Mouse (Mus musculus) heart, adult 2 months (tissue): ENCODE results near the gene Tmco5. TPM values are rescaled to one million over a fixed set of nuclear protein-coding genes. Genes with fewer than 3 reads are reported as not detected.
A peak's percentile ranks its signal among the peaks of the same experiment; 100 is the strongest.

Experiments
- DNase-seq, 2 experiments: peaks; one replicate each; pipeline ENCODE4 v3.0.0; 2021
- H3K27ac ChIP-seq: fragments of 200-600 bp; 2 replicates; pipeline ENCODE4 v1.8.1; 2022
- H3K27me3 ChIP-seq: fragments of 200-500 bp; 2 replicates; pipeline ENCODE4 v1.6.1; 2012; ENCODE audit warnings: mild to moderate bottlenecking, low read length, inconsistent platforms, mixed read lengths; ENCODE audit not compliant: control insufficient read depth, insufficient read depth
- H3K36me3 ChIP-seq: fragments of 200-500 bp; 2 replicates; pipeline ENCODE4 v1.6.1; 2012; ENCODE audit warnings: low read length, inconsistent platforms; ENCODE audit not compliant: control insufficient read depth, insufficient read depth
- H3K4me1 ChIP-seq: fragments of 200-500 bp; 2 replicates; pipeline ENCODE4 v1.6.1; 2011; ENCODE audit warnings: low read length; ENCODE audit not compliant: control insufficient read depth, insufficient read depth
- H3K4me3 ChIP-seq: fragments of 200-600 bp; 2 replicates; pipeline ENCODE4 v1.8.1; 2022
- H3K79me2 ChIP-seq: fragments of 200-500 bp; replicated peaks from 2 replicates; pipeline ENCODE4 v1.6.1; 2012; ENCODE audit warnings: mild to moderate bottlenecking, inconsistent platforms, low read length, moderate library complexity, mixed read lengths; ENCODE audit not compliant: control insufficient read depth, insufficient read depth
- H3K9ac ChIP-seq: fragments of 200-500 bp; 2 replicates; pipeline ENCODE4 v1.6.1; 2012; ENCODE audit warnings: low read depth, mild to moderate bottlenecking, control low read depth, inconsistent platforms, low read length, mixed read lengths
- CTCF ChIP-seq: fragments of 200-600 bp; IDR thresholded peaks from 2 replicates; pipeline ENCODE4 v1.8.1; 2022; ENCODE audit warnings: antibody characterized with exemption, mild to moderate bottlenecking, moderate library complexity
- EP300 ChIP-seq: fragments of 200-500 bp; IDR thresholded peaks from 2 replicates; pipeline ENCODE4 v1.6.1; 2011; ENCODE audit warnings: low read depth, low read length, control low read depth; ENCODE audit not compliant: insufficient read depth
- POLR2A ChIP-seq: fragments of 200-500 bp; IDR thresholded peaks from 2 replicates; pipeline ENCODE4 v1.6.1; 2011; ENCODE audit warnings: mild to moderate bottlenecking, low read depth, low read length, control low read depth; ENCODE audit not compliant: insufficient read depth
- WGBS: fragments of 180-500 bp; shearing (Covaris S2); methylation state at CpG from one replicate; pipeline ENCODE4 v1.1.7; 2018; 5-methylcytosine and 5-hydroxymethylcytosine counted together
- intact Hi-C: fragments of 180-260 bp; cut with DNase I; formaldehyde crosslinking; loops from one replicate; pipeline ENCODE4 v1.15.1; 2025
- long read RNA-seq: library from polyadenylated mRNA; stranded (forward); transcript quantifications from one replicate; pipeline ENCODE4 v2.0.0, GENCODE M21; 2021
- polyA plus RNA-seq: library from polyadenylated mRNA; depleted of rRNA; stranded (reverse); fragments of >200 nt; gene quantifications from 2 replicates; pipeline ENCODE4 v1.2.3, GENCODE M21; 2012; rRNA removed
- total RNA-seq, 2 experiments: library from RNA; stranded (reverse); gene quantifications; 2 replicates each; pipeline ENCODE4 v1.2.3; 2021

The Tmco5 gene
- total RNA-seq: not detected
- polyA plus RNA-seq: not detected in 2 replicates
- long read RNA-seq: 0 reads

DNA sequence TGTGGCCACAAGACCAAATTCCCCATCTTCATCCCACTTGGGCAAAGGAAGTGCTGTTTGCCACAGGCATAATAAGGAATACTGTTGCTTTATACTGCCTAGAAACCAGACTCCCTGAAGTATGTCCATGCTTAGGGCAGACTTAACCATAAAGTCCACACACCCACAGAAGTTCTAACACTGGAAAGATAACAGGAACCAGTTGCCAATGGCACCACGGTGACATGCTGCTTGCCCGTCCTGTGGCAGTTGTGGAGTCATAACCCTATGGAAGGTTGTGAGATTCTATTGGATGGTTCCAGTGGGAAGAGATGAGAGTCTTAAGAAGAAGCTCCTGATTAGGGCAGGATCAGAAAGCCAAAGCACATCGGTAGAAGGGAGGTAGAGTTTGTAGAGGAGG lies at the start of gene Tmco5:
Tmco5 (plus strand) TSS at position 301 of the 400 bp plus-strand sequence.
- Histone ChIP-seq H3K9ac (no peak within 1 kb of the TSS), H3K27ac (no peak within 1 kb of the TSS), H3K36me3 (no peaks in the 10 kb centered on the region), H3K4me3 (no peak within 1 kb of the TSS), H3K27me3 (no peaks in the 10 kb centered on the region), H3K79me2 (no peaks in the 10 kb centered on the region), H3K4me1 (no peaks in the 10 kb centered on the region)
- no peak for DNase-seq
- intact Hi-C loops: no loop called here
- no peak for TF ChIP-seq POLR2A
- no peak for TF ChIP-seq CTCF
- no peak for TF ChIP-seq EP300
- 83% methylated on average over 3 of the region's 3 CpGs for WGBS

DNA sequence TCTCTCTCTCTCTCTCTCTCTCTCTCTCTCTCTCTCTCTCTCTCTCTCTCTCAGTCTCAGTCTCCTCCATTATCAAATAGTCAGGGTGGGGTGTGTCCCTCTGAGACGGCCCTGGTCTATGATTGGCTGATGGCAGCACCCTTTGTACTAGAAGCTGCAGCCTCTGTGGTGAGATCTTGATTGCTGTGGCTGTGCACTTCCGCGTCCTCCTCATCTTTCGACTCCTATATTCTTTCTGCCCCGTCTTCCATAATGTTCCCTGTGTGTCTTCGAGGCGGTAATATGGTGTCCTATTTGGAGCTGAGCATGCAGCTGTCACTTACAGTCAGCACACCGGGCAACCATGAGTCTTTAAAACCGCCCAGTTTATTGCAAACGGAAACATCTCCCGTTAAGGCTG lies 46.6 kb upstream of the Tmco5 start:
- no peak overlapping the region for H3K9ac ChIP-seq
- no peak overlapping the region for H3K4me3 ChIP-seq
- no peaks in the 10 kb centered on the region for H3K27me3 ChIP-seq
- intact Hi-C loops: no loop called here
- TF ChIP-seq EP300: no peak
- no peak for TF ChIP-seq CTCF
- no peak for TF ChIP-seq POLR2A
- WGBS: 71% methylated on average over 11 of the region's 11 CpGs
- no peaks in the 10 kb centered on the region for H3K79me2 ChIP-seq
- H3K4me1 ChIP-seq: no peaks in the 10 kb centered on the region
- no peak for DNase-seq
- H3K27ac ChIP-seq: no peak overlapping the region
- H3K36me3 ChIP-seq: no peaks in the 10 kb centered on the region

DNA sequence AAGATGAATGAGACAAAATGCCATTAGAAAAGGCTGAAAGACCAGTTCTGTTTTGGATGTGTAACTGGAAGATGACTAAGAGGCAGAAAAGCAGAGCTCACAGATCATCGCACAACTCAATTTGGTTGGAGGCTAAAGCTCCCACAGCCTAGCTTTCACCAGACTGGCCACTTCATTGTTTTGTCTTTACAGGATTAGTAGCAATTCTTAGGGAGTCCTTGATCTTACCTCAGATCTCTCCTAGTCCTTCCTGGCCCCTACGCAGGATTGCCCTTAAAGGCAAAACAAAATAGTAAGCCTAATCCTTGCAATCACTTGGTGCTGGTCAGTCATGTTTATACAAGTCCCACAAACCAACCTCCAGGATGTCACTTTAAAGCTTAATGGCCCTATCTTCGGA lies 40.7 kb upstream of the Tmco5 start:
- DNase-seq: no peak
- no peak overlapping the region for H3K4me3 ChIP-seq
- no peaks in the 10 kb centered on the region for H3K79me2 ChIP-seq
- WGBS: 53% methylated on average over 3 of the region's 3 CpGs
- H3K4me1 ChIP-seq: no peaks in the 10 kb centered on the region
- H3K27ac ChIP-seq: no peak overlapping the region
- intact Hi-C loops: loop anchor here (5.0 kb wide), 1 partner anchor 61 kb away; no protein-coding TSS in a partner anchor
- H3K9ac ChIP-seq: no peak overlapping the region
- H3K36me3 ChIP-seq: no peaks in the 10 kb centered on the region
- H3K27me3 ChIP-seq: no peaks in the 10 kb centered on the region
- TF ChIP-seq CTCF (no peak), EP300 (no peak), POLR2A (no peak)

DNA sequence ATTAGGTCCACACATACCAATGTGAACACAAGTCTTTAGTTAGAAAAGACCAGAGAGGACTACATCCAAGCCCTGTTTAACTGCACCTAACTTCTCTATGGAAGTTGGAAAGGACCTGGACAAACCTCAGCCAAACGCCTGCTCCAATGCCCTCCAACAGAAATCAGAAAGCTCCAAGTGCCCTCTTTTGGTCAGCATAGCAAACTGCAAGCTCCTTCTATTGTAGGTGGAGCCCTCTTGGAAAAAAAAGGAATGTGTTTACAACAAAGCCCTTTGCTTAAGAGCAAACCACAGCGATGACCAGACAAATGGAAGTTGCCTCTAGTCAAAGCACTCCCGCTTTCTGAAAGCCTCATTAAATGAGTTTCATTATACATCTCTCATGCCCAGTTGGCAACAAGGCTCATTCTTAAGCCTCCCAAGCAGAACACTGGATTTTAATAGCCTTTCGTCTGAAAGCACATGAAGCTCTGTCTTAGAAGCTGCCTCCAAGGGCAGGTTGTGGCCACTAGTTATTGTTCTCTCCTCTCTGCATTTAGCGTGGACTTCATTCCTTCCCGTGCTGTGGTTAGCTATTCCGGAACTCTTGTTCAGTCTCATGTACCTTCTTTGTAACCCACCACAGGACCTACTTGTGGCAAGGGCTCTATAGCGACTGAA lies 39.8 kb upstream of the Tmco5 start:
- TF ChIP-seq EP300 (0 out of 2 replicates have a peak, but pooled peaks have one; percentile 17), POLR2A (no peak), CTCF (peak; percentile 80)
- Histone ChIP-seq H3K27ac (no peak overlapping the region), H3K79me2 (no peaks in the 10 kb centered on the region), H3K27me3 (no peaks in the 10 kb centered on the region), H3K4me1 (no peaks in the 10 kb centered on the region), H3K4me3 (no peak overlapping the region), H3K36me3 (no peaks in the 10 kb centered on the region), H3K9ac (no peak overlapping the region)
- intact Hi-C loops: loop anchor here (5.0 kb wide), 1 partner anchor 61 kb away; no protein-coding TSS in a partner anchor
- 46% methylated on average over 8 of the region's 8 CpGs for WGBS
- DNase-seq: peak in 1 of 2 experiments; percentile 8

DNA sequence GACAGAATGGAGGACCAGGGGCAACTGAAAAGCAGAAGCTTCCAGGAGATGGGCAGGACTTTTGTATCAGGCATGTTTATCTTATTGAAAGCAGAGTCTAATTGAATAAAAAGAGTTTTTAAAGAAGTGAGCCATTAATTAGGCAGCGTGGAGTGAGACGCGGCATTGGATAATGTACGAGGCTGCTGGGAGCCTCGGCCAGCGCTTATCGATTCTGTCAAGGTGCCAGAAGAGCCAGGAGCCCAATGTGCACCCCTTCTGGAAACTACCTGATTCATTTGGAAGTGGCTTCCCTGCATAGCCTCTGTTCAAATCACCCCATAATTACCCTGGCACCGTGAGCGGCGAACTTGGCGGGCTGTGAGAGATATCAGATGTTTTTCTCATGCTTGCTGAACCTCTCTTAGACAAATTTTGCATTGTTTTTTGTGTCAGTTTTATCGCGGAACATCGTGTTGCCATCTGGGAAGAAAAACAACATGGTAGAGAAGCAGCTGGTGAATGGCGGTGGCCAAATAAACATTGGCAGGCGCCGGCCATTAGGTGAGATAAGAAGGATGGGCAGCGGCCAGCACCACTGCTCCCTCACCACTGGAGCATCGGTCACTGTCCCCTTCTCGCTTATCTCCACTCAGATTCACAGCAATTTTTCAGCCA lies 28.4 kb upstream of the Tmco5 start:
- DNase-seq: no peak
- no peaks in the 10 kb centered on the region for H3K36me3 ChIP-seq
- no peak overlapping the region for H3K4me3 ChIP-seq
- no peaks in the 10 kb centered on the region for H3K79me2 ChIP-seq
- no peak overlapping the region for H3K9ac ChIP-seq
- 65% methylated on average over 20 of the region's 20 CpGs for WGBS
- intact Hi-C loops: no loop called here
- no peaks in the 10 kb centered on the region for H3K4me1 ChIP-seq
- no peak overlapping the region for H3K27ac ChIP-seq
- no peak for TF ChIP-seq CTCF
- TF ChIP-seq POLR2A: no peak
- no peak for TF ChIP-seq EP300
- H3K27me3 ChIP-seq: no peaks in the 10 kb centered on the region

DNA sequence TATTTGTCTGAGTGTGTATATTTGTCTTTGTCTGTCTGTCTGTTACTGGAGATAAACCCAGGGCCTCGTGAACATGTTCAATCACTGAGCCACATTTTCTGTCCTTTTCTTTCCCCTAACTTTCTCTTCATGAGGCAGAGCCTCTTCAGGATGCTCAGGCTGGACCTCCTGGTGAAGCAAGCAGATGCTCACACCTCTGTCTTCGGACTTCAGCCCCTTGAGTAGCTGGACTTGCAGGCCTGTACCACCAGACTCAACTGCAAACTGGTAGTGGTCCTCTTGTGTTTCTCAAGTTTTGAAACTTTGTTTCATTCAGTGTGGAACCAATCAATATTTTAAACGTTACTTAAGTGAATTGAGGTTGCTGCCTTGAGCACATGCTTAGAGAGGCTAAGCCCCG lies 27.1 kb upstream of the Tmco5 start:
- H3K36me3 ChIP-seq: no peaks in the 10 kb centered on the region
- 78% methylated on average over 4 of the region's 4 CpGs for WGBS
- H3K27me3 ChIP-seq: no peaks in the 10 kb centered on the region
- DNase-seq: no peak
- intact Hi-C loops: no loop called here
- H3K27ac ChIP-seq: no peak overlapping the region
- no peaks in the 10 kb centered on the region for H3K4me1 ChIP-seq
- H3K9ac ChIP-seq: no peak overlapping the region
- no peak for TF ChIP-seq POLR2A
- TF ChIP-seq CTCF: no peak
- no peak for TF ChIP-seq EP300
- H3K4me3 ChIP-seq: no peak overlapping the region
- H3K79me2 ChIP-seq: no peaks in the 10 kb centered on the region
